Mouse (Mus musculus) midbrain, embryonic 11.5 days (tissue): ENCODE measurements around the gene Clec11a. TPM values are rescaled to one million over a fixed set of nuclear protein-coding genes. Genes with fewer than 3 reads are reported as not detected.

Experiments used
- ATAC-seq: fragments of 200-750 bp; cut with Nextera tagmentation; 2 replicates; pipeline ENCODE4 v1.8.0; 2017; ENCODE audit warnings: moderate TSS enrichment, moderate library complexity; ENCODE audit not compliant: low FRiP score
- DNase-seq: peaks from one replicate; pipeline ENCODE4 v3.0.0; 2015; ENCODE audit warnings: low spot score; ENCODE audit errors: missing footprints
- H3K27ac ChIP-seq: fragments of 300-500 bp; sonication (generic); 2 replicates; pipeline ENCODE4 v1.5.1; 2014; ENCODE audit warnings: low read depth, low read length
- H3K27me3 ChIP-seq: fragments of 300-500 bp; sonication (generic); 2 replicates; pipeline ENCODE4 v1.6.1; 2014; ENCODE audit warnings: mild to moderate bottlenecking, low read length, moderate library complexity, mixed read lengths; ENCODE audit not compliant: control insufficient read depth, insufficient read depth
- H3K36me3 ChIP-seq: fragments of 300-500 bp; sonication (generic); 2 replicates; pipeline ENCODE4 v1.6.1; 2014; ENCODE audit warnings: mild to moderate bottlenecking, low read length, moderate library complexity, mixed read lengths; ENCODE audit not compliant: control insufficient read depth, insufficient read depth
- H3K4me1 ChIP-seq: fragments of 300-500 bp; sonication (generic); 2 replicates; pipeline ENCODE4 v1.6.1; 2014; ENCODE audit warnings: low read length; ENCODE audit not compliant: control insufficient read depth, insufficient read depth
- H3K4me2 ChIP-seq: fragments of 300-500 bp; sonication (generic); 2 replicates; pipeline ENCODE4 v1.6.1; 2014; ENCODE audit warnings: mild to moderate bottlenecking, moderate library complexity
- H3K4me3 ChIP-seq: fragments of 300-500 bp; sonication (generic); 2 replicates; pipeline ENCODE4 v1.5.1; 2014; ENCODE audit warnings: low read depth, low read length
- H3K9ac ChIP-seq: fragments of 300-500 bp; sonication (generic); 2 replicates; pipeline ENCODE4 v1.6.1; 2014; ENCODE audit warnings: low read length
- H3K9me3 ChIP-seq: fragments of 300-500 bp; sonication (generic); 2 replicates; pipeline ENCODE4 v1.6.1; 2016; ENCODE audit warnings: low read length; ENCODE audit not compliant: control insufficient read depth
- WGBS: fragments of 180-500 bp; shearing (Covaris S2); extraction: QIAGEN DNeasy Blood & Tissue Kit; methylation state at CpG from one replicate; pipeline ENCODE4 v1.1.7; 2014; 5-methylcytosine and 5-hydroxymethylcytosine counted together
- polyA plus RNA-seq: library from polyadenylated mRNA; unstranded; fragments of >200 nt; fragmentation: Nextera tagmentation; extraction: Ambion mirVana; gene quantifications from 2 replicates; pipeline ENCODE4 v1.2.1, GENCODE M21; 2014

Clec11a gene
- polyA plus RNA-seq, 1 experiment from 2014 or later: 3.4 TPM

GRCm38 (mm10) chr7:44257278-44257677, 49.4 kb downstream of the Clec11a start, which contains the start of gene Acp4:
Gene Acp4, minus strand, starts transcription at chr7:44257378.
- H3K4me1 ChIP-seq: no peaks in the 10 kb centered on the region
- DNase-seq (no peak), ATAC-seq (no peak)
- no peak within 1 kb of the TSS for H3K27ac ChIP-seq
- H3K9me3 ChIP-seq: no peaks in the 10 kb centered on the region
- WGBS: 86% methylated on average over 4 of the region's 4 CpGs
- no peak within 1 kb of the TSS for H3K4me3 ChIP-seq
- H3K27me3 ChIP-seq: no peaks in the 10 kb centered on the region
- no peak within 1 kb of the TSS for H3K4me2 ChIP-seq
- H3K36me3 ChIP-seq: 0 out of 2 replicates have a peak, but pooled peaks cover 6% of the 10 kb centered on the region
- H3K9ac ChIP-seq: no peak within 1 kb of the TSS

GRCm38 (mm10) chr7:44254930-44255329, 51.8 kb downstream of the Clec11a start:
- H3K27ac ChIP-seq: no peak overlapping the region
- ATAC-seq (no peak), DNase-seq (peak; percentile 59)
- no peaks in the 10 kb centered on the region for H3K27me3 ChIP-seq
- WGBS: 84% methylated on average over 6 of the region's 6 CpGs
- H3K9ac ChIP-seq: no peak overlapping the region
- peaks cover 16% of the 10 kb centered on the region; the same call in 1 of the 2 replicates for H3K36me3 ChIP-seq
- H3K9me3 ChIP-seq: no peaks in the 10 kb centered on the region
- no peak overlapping the region for H3K4me3 ChIP-seq
- H3K4me1 ChIP-seq: no peaks in the 10 kb centered on the region
- H3K4me2 ChIP-seq: no peak overlapping the region

GRCm38 (mm10) chr7:44253023-44253616, 53.6 kb downstream of the Clec11a start:
- no peaks in the 10 kb centered on the region for H3K9me3 ChIP-seq
- H3K4me1 ChIP-seq: no peaks in the 10 kb centered on the region; the same call in 1 of the 2 replicates
- H3K36me3 ChIP-seq: peaks cover 19% of the 10 kb centered on the region; the same call in 1 of the 2 replicates
- peak; percentile 82 for DNase-seq
- ATAC-seq: peak; percentile 18; the same call in 1 of the 2 replicates
- H3K27ac ChIP-seq: no peak overlapping the region
- H3K4me3 ChIP-seq: no peak overlapping the region
- WGBS: 73% methylated on average over 15 of the region's 15 CpGs
- H3K4me2 ChIP-seq: no peak overlapping the region
- no peaks in the 10 kb centered on the region for H3K27me3 ChIP-seq
- no peak overlapping the region for H3K9ac ChIP-seq

Other genes starting within 250 kb of the Clec11a start
- not detected in 2 replicates for gene Klk1b21, start 204.6 kb downstream of the Clec11a start, polyA plus RNA-seq
- gene Klk1b22, start 194.2 kb downstream of the Clec11a start, polyA plus RNA-seq: not detected in 2 replicates
- gene Klk1b16, start 170.1 kb downstream of the Clec11a start, polyA plus RNA-seq: not detected in 2 replicates
- gene Klk1b24, start 118.7 kb downstream of the Clec11a start, polyA plus RNA-seq: not detected in 2 replicates
- gene Klk1b3, start 108.7 kb downstream of the Clec11a start, polyA plus RNA-seq: not detected in 2 replicates
- gene Klk1b4, start 99.5 kb downstream of the Clec11a start, polyA plus RNA-seq: not detected in 2 replicates
- gene Klk1b5, start 91.0 kb downstream of the Clec11a start, polyA plus RNA-seq: not detected in 2 replicates
- not detected in 2 replicates for gene Klk1, start 81.5 kb downstream of the Clec11a start, polyA plus RNA-seq
- not detected in 2 replicates for gene Gm36864, start 70.7 kb downstream of the Clec11a start, polyA plus RNA-seq
- gene 1700028J19Rik, start 60.2 kb downstream of the Clec11a start, polyA plus RNA-seq: 1.1 and 1.4 TPM in 2 replicates
- gene 2410002F23Rik, start 60.2 kb downstream of the Clec11a start, polyA plus RNA-seq: 104 and 117 TPM in 2 replicates
- gene Acp4, start 49.5 kb downstream of the Clec11a start, polyA plus RNA-seq: not detected in 2 replicates
- gene Gm15517, start 45.5 kb downstream of the Clec11a start, polyA plus RNA-seq: not detected in 2 replicates
- gene Shank1, start 3.4 kb upstream of the Clec11a start, polyA plus RNA-seq: 3.4 TPM in 2 replicates
- gene Syt3, start 77.2 kb upstream of the Clec11a start, polyA plus RNA-seq: 1.5 and 2.1 TPM in 2 replicates
- 0.31 and 1.1 TPM in 2 replicates for gene 1700008O03Rik, start 78.9 kb upstream of the Clec11a start, polyA plus RNA-seq
- 9.2 and 10.3 TPM in 2 replicates for gene Lrrc4b, start 122.1 kb upstream of the Clec11a start, polyA plus RNA-seq
- 1.8 and 2.9 TPM in 2 replicates for gene Aspdh, start 158.5 kb upstream of the Clec11a start, polyA plus RNA-seq
- gene Josd2, start 161.1 kb upstream of the Clec11a start, polyA plus RNA-seq: 49.4 and 55.8 TPM in 2 replicates
- 91.8 and 99.3 TPM in 2 replicates for gene Emc10, start 189.6 kb upstream of the Clec11a start, polyA plus RNA-seq
- gene Fam71e1, start 189.7 kb upstream of the Clec11a start, polyA plus RNA-seq: 14.7 and 17.1 TPM in 2 replicates
- gene Mybpc2, start 217.8 kb upstream of the Clec11a start, polyA plus RNA-seq: 0.07 TPM in 1 of 2 replicates, not detected in the other
- gene Spib, start 225.2 kb upstream of the Clec11a start, polyA plus RNA-seq: 0.07 TPM in 1 of 2 replicates, not detected in the other
- 51.8 and 58.5 TPM in 2 replicates for gene Pold1, start 241.9 kb upstream of the Clec11a start, polyA plus RNA-seq
- 63.8 and 69.6 TPM in 2 replicates for gene Nr1h2, start 247.0 kb upstream of the Clec11a start, polyA plus RNA-seq